Mouse (Mus musculus): ENCODE measurements at regions not wholly inside any gene's neighbourhood (a gene's known extent, or its start where the extent isn't known, plus 50 kb on each side); places are given as distances from the start of the nearest gene placed in this dataset.

- TF ChIP-seq CTCF (conservative IDR thresholded peaks at IDR 0.05; ENCODE audit: insufficient read depth, insufficient read length, low read depth, low read length) (no peak), POLR2A (IDR thresholded peaks at IDR 0.05; ENCODE audit: low read depth, low read length) (no peak)
Measured at GRCm38 (mm10) chr8:34371391-34371790, 259.9 kb upstream of the Gm10131 start.
